Mouse (Mus musculus) gastrocnemius, postnatal 14 days (tissue): Measurements from ENCODE around the gene Phf3. TPM values are rescaled to one million over a fixed set of nuclear protein-coding genes. Genes with fewer than 3 reads are reported as not detected.

Experiments used
- DNase-seq: peaks from one replicate; pipeline ENCODE4 v3.0.0; 2021; ENCODE audit warnings: mixed read lengths
- intact Hi-C: fragments of 180-260 bp; cut with DNase I; formaldehyde crosslinking; loops from one replicate; pipeline ENCODE4 v1.15.1; 2025; ENCODE audit warnings: low total_unique reads
- total RNA-seq, 2 experiments: library from RNA; stranded (reverse); gene quantifications; 2 replicates each; pipeline ENCODE4 v1.2.3; 2021

The Phf3 gene
- total RNA-seq, 2 experiments from 2014 or later = 27.2 to 29.1 TPM

GRCm38 (mm10) chr1:30847706-30848105 is 26.0 kb downstream of the Phf3 start:
- DNase-seq = no peak
- intact Hi-C loops = no loop called here

DNA sequence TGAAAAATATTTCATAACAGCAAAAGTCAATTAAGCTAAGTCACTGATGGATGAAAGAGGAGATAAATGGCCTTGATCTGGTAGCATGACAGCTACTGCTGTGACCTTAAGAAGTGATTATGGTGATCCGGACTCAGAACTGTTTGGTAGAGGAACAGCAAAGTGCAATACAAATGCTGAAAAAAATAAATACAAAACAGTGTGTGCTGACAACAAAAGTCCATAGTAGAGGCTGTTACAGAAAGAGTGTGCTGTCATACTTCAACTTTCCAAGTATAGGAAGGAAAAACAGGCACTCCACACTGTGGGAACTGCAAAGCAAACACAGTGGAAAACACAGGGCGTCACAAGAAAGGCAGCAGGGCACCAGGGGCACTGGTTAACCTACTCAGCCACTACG is 34.1 kb downstream of the Phf3 start:
- intact Hi-C loops = no loop called here

GRCm38 (mm10) chr1:30835512-30835911 is 38.2 kb downstream of the Phf3 start:
- no peak for DNase-seq
- intact Hi-C loops = no loop called here

More for the DNA sequence above, 34.1 kb downstream of the Phf3 start:
- no peak for DNase-seq

DNA sequence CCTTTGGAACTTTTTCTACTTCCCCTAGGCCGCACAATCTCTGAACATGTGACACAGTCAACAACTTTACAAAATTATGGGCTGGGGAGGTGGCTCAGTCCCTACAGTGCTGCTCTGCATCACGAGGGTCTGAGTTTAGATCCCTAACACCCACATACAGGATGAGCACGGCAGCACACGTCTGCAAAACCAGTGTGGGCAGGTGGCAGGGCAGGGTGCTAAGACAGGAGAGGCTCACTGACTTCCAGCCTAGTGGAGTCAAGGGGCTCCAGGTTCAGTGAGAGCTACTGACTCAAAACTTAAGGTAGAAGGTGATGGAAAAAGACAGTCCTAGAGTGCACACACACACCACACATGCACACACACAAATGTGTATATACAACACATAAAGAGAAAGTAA is 40.9 kb downstream of the Phf3 start:
- intact Hi-C loops = no loop called here

DNA sequence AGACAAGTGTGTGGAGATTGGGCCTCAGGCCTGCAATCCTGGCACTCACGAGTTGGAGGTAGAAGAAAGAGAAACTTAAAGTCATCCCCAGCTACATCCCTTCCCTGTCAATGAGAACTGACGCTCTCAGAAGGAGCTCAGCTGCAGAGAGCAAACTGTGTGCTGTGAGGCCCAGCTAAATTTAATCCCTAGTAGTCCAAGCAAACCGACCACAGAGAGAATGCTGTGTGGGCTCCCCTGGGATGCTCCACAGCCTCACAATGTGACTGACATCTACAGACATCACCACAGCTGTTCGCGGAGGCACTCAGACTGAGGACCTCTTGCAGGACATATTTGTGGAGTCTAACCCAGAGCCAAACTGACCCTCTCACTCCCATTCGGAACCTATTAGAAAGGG is 54.3 kb downstream of the Phf3 start:
- DNase-seq = no peak
- intact Hi-C loops = no loop called here

More for the DNA sequence above, 40.9 kb downstream of the Phf3 start:
- no peak for DNase-seq

GRCm38 (mm10) chr1:30815609-30816008 is 58.1 kb downstream of the Phf3 start:
- no peak for DNase-seq
- intact Hi-C loops = no loop called here

- intact Hi-C loops = no loop called here
- DNase-seq = no peak
Observed at GRCm38 (mm10) chr1:30814987-30815386, 58.7 kb downstream of the Phf3 start.

DNA sequence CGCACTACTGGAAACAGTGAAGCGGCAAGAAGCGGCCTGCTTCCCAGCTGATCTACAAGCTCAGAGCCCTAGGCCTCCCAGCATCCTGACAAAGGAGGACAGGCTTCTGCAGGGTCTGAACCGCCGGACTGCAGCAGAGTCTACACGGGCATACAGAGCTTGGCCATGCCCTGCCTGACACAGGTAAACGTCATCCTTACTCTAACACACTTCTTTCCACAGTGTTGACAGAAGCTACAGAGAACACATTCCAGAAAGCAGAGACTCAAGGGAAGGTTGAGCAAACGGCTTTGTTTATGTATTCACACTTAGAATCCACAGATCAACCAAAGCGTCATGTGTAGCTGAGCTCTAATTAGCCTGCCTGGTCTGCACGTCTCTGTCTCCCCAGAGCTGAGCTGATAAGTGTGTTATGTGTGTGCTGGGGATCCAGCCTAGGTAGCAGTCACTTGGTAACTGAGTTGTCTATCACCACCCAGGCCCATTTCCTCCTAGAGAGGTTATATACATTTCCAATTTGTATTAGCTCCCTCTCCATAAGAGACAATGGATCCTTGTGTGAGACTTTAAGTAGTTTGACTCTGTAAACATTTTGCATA is 65.5 kb downstream of the Phf3 start:
- DNase-seq = no peak
- intact Hi-C loops = no loop called here

GRCm38 (mm10) chr1:30805688-30806285 is 67.9 kb downstream of the Phf3 start:
- intact Hi-C loops = no loop called here
- DNase-seq = no peak

- intact Hi-C loops = no loop called here
- no peak for DNase-seq
Observed at GRCm38 (mm10) chr1:30804919-30805318, 68.8 kb downstream of the Phf3 start.

- no peak for DNase-seq
- intact Hi-C loops = no loop called here
Observed at GRCm38 (mm10) chr1:30801911-30802310, 71.8 kb downstream of the Phf3 start.

DNA sequence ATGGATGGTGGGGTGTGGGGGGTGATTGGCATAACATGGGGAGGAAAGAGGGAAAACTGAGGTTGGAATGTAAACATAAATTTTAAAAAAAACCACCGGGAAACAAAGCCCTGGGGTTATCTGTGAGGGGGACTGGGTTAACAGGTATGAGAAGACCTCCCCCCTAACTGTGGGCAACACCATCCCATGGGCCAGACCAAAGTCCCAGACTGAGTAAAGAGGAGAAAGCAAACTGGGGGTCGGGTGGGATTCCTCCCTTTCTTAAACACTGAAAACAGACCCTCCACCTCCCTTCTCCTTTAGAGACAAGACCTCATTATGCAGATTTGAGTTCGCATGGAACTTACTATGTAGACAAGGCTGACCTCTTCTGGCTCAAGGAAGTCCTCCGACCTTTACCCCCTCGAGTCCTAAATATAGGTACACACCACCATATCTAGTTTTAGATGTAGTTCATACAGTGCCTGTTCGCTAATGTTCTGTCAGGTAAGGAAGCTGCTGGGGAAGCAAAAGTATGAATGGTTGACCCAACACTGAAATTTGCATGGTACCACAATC is 74.4 kb downstream of the Phf3 start:
- DNase-seq = no peak
- intact Hi-C loops = no loop called here

GRCm38 (mm10) chr1:30794606-30795005 is 79.1 kb downstream of the Phf3 start:
- DNase-seq = no peak
- intact Hi-C loops = no loop called here

DNA sequence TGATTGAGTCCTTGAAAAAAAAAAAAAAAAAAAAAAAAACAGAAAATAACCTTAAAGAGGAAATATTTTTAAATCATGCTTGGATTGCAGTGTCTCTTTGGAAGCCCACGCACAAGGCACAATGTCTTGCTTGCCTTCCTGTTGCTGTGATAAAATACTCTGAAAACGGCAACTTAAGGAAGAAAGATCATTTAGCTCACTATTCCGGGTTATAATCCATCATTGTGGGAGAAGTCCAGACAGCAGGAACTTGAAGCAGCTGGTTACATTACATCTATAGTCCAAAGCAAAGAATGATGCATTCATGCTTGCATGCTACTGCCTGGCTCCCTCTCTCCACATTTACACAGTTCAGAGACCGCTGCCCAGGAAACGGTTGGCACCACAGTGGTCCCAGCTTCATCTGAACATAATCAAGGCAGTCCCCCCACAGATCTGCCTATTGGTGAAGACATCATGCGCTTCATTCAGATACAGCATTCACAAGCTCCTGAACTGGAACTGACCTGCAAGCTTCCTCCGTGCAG is 80.3 kb downstream of the Phf3 start:
- intact Hi-C loops = no loop called here
- DNase-seq = no peak

DNA sequence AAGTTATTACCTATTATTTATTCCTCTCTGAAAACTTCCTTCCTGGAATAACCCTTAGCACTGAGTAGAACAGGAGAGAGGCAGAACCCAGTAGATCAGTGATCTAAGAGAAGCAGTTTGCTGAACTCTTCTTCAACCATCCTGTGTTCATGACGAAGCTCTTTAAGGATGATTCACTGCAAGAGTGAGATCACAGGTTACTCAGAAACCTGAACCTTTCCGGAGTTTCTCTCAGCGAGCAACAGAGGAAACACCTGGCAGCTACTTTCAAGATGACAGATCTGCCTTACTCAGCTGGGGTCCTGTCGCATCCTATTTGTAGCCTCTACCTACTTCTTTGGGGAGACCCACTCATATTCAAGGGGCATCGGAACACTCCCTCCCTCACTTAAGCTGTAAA is 80.8 kb downstream of the Phf3 start:
- intact Hi-C loops = no loop called here

GRCm38 (mm10) chr1:30790220-30790619 is 83.5 kb downstream of the Phf3 start:
- DNase-seq = no peak

More for the DNA sequence above, 80.8 kb downstream of the Phf3 start:
- no peak for DNase-seq

DNA sequence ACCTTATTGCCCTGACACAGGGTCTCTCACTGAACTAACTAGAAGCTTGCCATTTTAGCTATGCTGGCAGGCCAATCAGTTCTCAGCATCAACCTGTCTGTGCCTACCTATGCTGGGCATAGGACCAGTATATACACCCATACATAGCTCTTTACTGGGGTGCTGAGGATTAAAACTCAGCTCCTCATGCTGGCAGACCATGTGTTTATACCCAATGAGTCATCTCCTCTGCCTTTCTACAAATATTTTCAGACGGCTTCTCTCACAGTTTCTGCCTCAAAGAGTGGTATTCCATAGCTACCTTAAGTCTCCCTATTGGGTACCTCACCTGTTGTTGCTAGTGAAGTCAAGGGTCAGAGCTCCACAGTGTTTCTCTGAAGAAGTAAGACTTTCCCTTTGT is 84.0 kb downstream of the Phf3 start:
- DNase-seq = no peak
- intact Hi-C loops = loop anchor here (10.0 kb wide), 1 partner anchor 145 kb away; no protein-coding TSS in a partner anchor

More at GRCm38 (mm10) chr1:30790220-30790619, 83.5 kb downstream of the Phf3 start:
- intact Hi-C loops = no loop called here

- no peak for DNase-seq
- intact Hi-C loops = loop anchor here (10.0 kb wide), 1 partner anchor 146 kb away; no protein-coding TSS in a partner anchor
Observed at GRCm38 (mm10) chr1:30789001-30789400, 84.7 kb downstream of the Phf3 start.

DNA sequence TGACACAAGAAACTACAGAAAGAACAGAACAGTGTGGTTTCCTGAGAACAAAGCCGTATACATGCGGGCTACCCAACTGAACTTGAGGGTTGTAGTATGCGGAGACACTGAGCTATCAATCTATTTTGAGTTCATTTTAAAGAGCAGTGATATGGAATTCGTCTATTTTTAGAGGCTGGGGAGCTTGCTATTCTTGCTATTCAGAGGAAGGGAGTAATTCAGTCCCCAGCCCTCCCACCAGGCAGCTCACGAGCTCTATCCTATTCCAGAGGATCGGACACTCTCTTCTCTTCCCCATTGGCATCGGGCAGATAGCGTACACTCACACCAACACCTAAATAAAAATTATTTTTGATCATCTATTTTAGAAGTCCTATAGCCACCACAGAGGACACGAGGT is 87.1 kb downstream of the Phf3 start:
- DNase-seq = no peak
- intact Hi-C loops = loop anchor here (10.0 kb wide), 1 partner anchor 148 kb away; no protein-coding TSS in a partner anchor

DNA sequence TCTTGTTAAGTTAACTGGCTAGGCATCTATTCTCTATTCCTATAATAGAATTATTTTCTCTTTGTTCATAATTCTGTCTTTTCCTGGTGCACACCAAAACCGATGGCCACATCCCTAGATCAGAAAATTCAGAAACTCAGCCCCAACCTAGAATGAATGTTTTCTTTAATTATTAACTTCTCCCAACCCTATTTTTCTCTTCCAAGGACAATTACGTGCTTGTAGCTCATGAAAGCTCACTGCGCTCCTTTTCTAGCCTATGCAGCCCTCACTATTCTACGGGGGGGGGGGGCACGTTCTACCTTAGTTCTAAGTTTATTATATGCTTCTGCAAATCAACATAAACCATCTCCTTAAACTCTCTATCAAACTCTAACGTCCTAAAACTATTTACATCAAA is 90.0 kb downstream of the Phf3 start:
- intact Hi-C loops = loop anchor here (10.0 kb wide), 1 partner anchor 151 kb away; no protein-coding TSS in a partner anchor

DNA sequence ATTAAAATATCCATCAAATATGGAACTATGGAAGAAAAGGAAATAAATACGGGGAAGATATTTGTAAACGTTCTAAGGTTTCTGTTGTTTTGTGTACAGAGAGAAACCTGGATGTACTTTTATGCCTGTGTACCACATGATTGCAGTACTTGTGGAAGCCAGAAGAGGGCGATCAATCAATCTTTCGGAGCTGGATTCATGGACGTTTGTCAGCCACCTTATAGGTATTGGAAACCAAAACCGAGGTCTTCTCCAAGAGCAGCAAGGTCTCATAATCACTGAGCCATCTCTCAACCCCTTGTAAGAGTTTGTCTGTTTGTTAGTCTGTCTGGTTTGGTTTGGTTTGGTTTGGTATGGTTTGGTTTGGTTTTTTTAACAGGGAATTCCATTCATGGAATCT is 93.4 kb downstream of the Phf3 start:
- intact Hi-C loops = loop anchor here (10.0 kb wide), 1 partner anchor 155 kb away; no protein-coding TSS in a partner anchor
- no peak for DNase-seq

More for the DNA sequence above, 90.0 kb downstream of the Phf3 start:
- no peak for DNase-seq
